Mouse (Mus musculus) activated CD4-positive, CD25-positive, alpha-beta regulatory T cell, adult 4 months (primary cell): ENCODE data around the gene Tprn. TPM values are rescaled to one million over a fixed set of nuclear protein-coding genes. Genes with fewer than 3 reads are reported as not detected.

Experiments used
- ATAC-seq: one replicate; pipeline ENCODE4 v1.8.0; 2017
- polyA plus RNA-seq, 2 experiments: library from polyadenylated mRNA; unstranded; fragments of 100-300 nt; shearing (Covaris generic); gene quantifications; one replicate each; pipeline ENCODE4 v1.2.1; 2017

Tprn gene
- polyA plus RNA-seq, 2 experiments from 2014 or later = 5.5 to 12.4 TPM

DNA sequence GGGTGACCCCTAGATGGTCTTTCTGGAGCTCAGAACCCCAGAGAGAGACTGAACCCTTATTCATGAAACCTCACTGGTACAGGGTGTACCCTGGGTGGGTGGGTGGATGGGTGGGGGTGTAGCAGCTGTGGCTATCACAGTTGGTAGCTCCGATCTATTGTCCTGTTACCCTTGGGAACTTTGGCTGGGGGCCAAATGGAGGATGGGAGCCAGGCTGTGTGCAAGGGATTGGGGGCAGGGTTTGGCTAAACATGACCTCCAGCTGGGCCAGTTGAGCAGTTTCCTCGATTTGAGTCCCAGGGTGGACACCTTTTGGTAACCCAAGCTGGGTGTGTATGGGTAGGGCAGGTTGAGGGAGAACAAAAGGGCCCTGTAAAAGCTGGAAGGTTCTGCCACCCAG is 4.3 kb downstream of the Tprn start:
- no peak for ATAC-seq

DNA sequence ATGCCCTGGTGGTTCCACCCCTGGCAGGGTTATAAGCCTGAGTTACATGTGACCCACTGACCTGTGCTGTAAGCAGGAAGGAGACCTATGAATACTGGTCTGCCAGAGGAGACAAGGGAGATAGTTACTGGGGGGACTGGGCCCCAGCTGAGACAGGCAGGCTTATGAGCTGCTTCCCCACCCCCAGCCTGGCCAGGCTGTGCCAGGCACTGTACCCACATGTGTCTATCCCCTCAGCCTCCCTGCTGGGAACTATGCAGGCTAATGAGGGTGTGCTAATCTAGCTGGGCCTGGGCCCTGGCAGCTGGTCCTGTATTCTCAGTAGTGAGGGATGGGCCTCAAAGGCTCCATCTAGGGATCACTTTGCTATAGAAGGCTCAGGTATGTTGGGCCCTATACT is 4.8 kb downstream of the Tprn start:
- ATAC-seq = no peak

GRCm38 (mm10) chr2:25267746-25268309 is 5.4 kb downstream of the Tprn start:
- ATAC-seq = no peak

DNA sequence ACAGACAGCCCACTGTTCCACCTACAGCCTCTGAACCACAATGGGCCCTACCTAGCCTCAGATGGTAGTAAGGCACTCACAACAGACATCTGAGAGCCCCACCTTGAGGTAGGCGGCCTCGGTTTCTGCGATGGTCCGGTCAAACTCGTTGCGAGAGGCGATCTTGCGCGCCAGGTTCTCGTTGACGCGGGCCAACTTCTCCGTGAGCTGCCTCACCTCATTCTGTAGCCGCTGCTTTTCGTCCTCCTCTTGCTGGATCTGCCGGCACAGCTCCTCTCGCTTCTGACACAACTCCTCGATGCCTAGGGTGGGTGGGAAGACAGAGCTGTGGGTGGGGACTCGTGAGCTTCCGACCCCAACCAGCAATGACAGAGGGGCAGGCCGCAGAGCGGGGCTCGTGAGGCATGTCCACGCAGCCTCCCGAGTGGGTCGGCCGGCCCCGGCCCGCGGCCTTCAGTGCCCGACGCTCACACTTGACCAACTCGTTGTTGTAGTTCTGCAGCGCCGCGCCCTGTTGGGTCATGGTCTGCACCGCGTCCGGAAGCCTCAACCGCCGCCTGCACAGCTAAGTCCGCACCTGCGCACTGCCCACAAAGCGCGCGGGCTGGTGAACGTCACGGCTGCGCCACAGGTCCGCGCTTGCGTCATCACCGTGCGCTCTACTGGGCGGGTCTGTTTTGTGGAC is 9.6 kb downstream of the Tprn start, which contains the start of the genes Ssna1 and Anapc2:
TSS of gene Ssna1 (minus strand) at position 612 of the 685 bp plus-strand sequence.
TSS of gene Anapc2 (plus strand) at position 652 of the 685 bp plus-strand sequence.
- ATAC-seq = peak; percentile 92

GRCm38 (mm10) chr2:25272515-25272914 is 10.1 kb downstream of the Tprn start:
- ATAC-seq = no peak

DNA sequence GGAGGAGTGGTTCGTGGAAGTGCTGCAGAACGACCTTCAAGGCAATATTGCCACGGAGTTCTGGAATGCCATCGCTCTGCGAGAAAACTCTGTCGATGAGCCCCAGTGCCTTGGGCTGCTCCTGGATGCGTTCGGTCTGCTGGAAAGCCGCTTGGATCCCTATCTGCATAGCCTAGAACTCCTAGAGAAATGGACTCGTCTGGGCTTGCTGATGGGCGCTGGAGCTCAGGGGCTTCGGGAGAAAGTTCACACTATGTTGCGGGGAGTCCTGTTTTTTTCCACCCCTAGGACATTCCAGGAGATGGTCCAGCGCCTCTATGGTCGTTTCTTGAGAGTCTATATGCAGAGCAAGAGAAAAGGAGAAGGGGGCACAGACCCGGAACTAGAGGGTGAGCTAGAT is 10.6 kb downstream of the Tprn start:
- no peak for ATAC-seq

GRCm38 (mm10) chr2:25278928-25279882 is 16.8 kb downstream of the Tprn start:
- no peak for ATAC-seq

DNA sequence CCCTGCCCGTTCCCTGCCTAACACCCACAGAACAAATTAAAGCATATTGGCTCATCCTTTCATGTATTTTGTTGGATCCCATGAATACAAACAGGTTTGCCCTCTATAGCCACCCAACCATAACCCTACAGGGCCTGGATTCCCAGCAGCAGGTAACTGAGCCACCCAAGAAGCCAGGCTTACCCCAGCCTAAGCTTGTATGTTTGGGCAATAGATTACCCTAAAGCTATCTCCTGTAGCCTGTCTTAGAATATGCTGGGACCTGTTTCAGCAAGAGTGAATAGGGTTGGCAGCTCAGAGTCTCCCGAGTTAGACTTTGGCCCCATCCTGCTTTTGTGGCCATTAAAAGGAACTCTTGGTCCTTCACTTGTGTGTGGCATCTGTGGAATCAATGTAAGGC is 23.1 kb downstream of the Tprn start:
- no peak for ATAC-seq

- ATAC-seq = no peak
These were observed 23.9 kb downstream of the Tprn start for GRCm38 (mm10) chr2:25286314-25286713.

DNA sequence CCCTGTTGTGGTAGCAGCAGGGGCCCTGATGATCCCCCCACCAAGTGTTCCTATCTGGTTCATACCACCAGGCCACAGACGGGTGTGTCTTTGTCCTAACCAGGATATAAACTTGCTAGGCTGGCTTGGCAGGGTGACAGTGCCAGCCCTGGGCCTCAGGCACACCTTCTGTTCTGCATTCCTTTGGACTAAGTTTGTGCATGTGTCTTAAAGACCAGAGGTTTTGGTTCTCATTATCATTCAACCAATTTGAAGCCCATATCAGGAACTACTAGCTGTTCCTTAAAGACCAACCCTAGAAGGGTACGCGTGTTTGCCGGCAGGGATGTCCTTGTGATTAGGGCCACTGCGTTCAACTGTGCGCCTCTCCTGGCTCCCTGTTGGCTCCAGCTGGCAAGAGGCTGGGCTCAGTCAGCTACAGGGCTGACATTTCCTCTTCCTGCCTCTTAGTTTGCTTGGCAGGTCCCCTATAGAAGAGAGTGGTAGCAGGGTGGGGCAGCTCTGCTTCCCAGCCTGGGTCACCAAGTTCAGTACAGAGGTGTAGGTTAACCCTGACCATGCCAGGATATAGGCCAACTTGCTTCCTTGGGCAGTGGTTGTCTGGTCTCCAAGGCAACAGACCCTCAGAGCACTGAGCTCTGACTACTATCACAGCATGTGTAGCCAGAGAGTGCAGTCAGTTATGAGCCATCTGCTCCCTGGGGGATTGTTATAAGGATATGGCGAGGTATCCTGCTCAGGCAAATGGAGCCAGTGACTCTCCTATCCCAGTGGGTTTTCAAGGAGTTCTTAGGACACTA is 24.6 kb downstream of the Tprn start:
- no peak for ATAC-seq

- no peak for ATAC-seq
These were observed 25.7 kb downstream of the Tprn start, which contains the start of gene Tmem210 for GRCm38 (mm10) chr2:25287927-25288649. TSS of gene Tmem210 (plus strand) at chr2:25288145.

GRCm38 (mm10) chr2:25288734-25289345 is 26.4 kb downstream of the Tprn start:
- no peak for ATAC-seq

DNA sequence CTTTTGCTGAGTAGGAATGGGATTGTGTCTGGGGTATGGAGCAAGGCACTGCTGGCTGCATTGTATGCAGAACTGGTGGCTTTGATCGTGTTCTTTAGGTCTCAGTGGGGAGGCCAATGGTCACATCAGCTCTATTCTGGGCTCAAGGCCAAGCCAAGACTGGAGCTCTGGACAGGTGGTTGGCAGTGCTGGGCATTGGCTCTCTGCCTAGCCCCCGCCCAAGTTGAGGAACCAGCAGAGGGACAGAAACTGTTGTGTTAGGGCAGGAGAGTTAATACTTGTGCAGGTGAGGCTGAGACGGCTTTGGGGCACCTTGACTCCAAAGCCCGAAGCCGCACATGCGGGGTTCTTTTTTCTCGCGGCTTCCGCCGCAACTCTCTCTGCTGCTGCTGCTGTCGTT is 27.2 kb downstream of the Tprn start, which contains the start of gene Lrrc26:
TSS of gene Lrrc26 (plus strand) at position 265 of the 400 bp plus-strand sequence.
- ATAC-seq = no peak

DNA sequence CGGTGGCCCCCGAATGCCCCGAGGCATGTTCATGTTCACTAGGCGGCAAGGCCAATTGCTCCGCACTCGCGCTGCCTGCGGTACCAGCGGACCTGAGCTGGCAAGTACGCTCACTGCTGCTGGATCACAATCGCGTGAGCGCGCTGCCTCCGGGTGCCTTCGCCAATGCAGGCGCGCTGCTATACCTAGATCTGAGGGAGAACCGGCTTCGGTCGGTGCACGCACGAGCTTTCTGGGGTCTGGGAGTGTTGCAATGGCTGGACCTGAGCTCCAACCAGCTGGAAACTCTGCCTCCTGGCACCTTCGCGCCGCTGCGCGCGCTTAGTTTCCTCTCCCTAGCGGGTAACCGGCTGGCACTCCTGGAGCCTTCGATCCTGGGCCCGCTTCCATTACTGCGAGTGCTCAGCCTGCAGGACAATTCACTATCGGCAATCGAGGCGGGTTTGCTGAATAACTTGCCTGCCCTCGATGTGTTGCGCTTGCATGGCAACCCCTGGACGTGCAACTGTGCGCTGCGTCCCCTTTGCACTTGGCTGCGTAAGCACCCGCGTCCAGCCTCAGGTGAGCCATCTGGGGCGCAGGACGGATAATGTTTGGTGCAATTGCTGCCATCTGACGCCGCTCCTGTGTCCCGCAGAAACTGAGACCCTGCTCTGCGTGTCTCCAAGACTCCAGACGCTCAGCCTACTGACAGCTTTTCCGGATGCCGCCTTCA is 27.8 kb downstream of the Tprn start:
- no peak for ATAC-seq

- ATAC-seq = no peak
These were observed 28.4 kb downstream of the Tprn start for GRCm38 (mm10) chr2:25290816-25291130.

GRCm38 (mm10) chr2:25291184-25292053 is 29.0 kb downstream of the Tprn start:
- no peak for ATAC-seq

DNA sequence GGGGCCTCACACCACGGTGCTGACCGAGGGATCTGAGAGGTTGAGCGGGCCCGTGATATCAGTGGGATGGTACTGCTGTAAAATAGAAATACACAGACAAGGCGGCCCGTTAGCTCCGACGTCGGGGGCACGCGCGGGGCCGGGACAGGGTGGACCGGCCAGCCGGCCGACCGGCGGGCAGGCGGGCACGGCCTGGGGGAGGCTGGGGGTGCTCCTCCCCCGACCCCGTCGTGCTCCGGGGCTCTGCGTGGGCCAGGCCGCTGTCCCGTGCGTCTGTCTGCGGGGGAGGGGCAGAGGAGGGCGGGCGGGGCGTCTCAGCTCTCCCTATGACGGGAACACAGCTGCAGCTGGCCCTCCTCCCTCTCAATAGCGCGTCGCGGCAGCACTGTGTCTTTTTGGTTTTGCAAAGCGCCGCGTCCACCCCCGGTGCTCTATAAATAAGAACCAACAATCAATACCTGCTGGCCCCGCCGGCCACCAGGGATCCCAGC is 29.7 kb downstream of the Tprn start:
- ATAC-seq = no peak

DNA sequence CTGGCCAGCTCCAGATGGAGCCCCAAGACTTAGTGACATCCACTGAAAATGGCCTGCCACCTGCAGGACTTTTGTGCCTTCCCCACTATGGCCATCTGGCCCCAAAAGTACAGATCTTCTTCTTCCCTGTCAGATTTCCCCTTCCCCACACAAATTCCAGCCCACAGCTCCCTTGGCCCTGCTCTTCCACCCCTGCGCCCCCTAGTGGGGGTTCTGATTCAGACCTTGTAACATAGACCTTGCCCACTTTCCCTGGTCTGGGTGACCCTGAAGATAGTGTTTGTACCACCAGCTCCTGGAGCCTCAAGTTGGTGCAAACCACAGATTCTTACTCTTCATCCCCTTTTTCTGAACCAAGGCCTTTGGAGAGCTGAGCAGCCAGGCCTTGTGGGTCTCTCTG is 30.4 kb downstream of the Tprn start:
- no peak for ATAC-seq

GRCm38 (mm10) chr2:25293706-25294105 is 31.3 kb downstream of the Tprn start:
- ATAC-seq = no peak
